Mouse (Mus musculus) myocyte (in vitro differentiated cells): ENCODE results near the gene Gm21719. TPM values are rescaled to one million over a fixed set of nuclear protein-coding genes. Genes with fewer than 3 reads are reported as not detected.
"Not testable (repeated sequence)": the region's sequence is repeated elsewhere in the genome, so short reads cannot be mapped to it uniquely, and the experiment has no call there.

ENCODE experiments used
- H3K27me3 ChIP-seq: one replicate; pipeline ENCODE4 v1.6.1; 2011; ENCODE audit not compliant: control insufficient read depth, insufficient read depth, insufficient read length
- H3K36me3 ChIP-seq: one replicate; pipeline ENCODE4 v1.6.1; 2011; ENCODE audit not compliant: control insufficient read depth, insufficient read depth
- H3K4me2 ChIP-seq: one replicate; pipeline ENCODE4 v1.6.1; 2011; ENCODE audit warnings: low read depth, control low read depth
- H3K4me3 ChIP-seq: one replicate; pipeline ENCODE4 v1.5.1; 2011; ENCODE audit warnings: mild to moderate bottlenecking, control low read depth, moderate library complexity
- H3K79me2 ChIP-seq: one replicate; pipeline ENCODE4 v1.6.1; 2011; ENCODE audit not compliant: control insufficient read depth, insufficient read depth
- H3ac ChIP-seq: one replicate; pipeline ENCODE4 v1.6.1; 2011; ENCODE audit not compliant: control insufficient read depth, insufficient read length
- polyA plus RNA-seq: library from polyadenylated mRNA; unstranded; fragments of >200 nt; fragmentation: generic; extraction: Trizol; gene quantifications from one replicate; pipeline ENCODE4 v1.2.1, GENCODE M21; 2012; ENCODE audit warnings: missing spikeins

Gm21719 gene
- not detected for polyA plus RNA-seq

GRCm38 (mm10) chrY:6682772-6683171 is at the start of gene Gm21719:
TSS of gene Gm21719 (minus strand) at chrY:6682872.
- H3K36me3 ChIP-seq, H3K4me3 ChIP-seq, H3ac ChIP-seq, H3K27me3 ChIP-seq, H3K4me2 ChIP-seq, H3K79me2 ChIP-seq: not testable (repeated sequence)

Other genes with a start within 250 kb of the Gm21719 start
- gene Gm28919, start 99.3 kb downstream of the Gm21719 start, polyA plus RNA-seq = not detected
- gene Gm20830, start 235.4 kb upstream of the Gm21719 start, polyA plus RNA-seq = not detected